Mouse (Mus musculus) liver, embryonic 16.5 days (tissue): ENCODE measurements around the gene Tbc1d22b. TPM values are rescaled to one million over a fixed set of nuclear protein-coding genes. Genes with fewer than 3 reads are reported as not detected.

Source experiments
- ATAC-seq: fragments of 200-750 bp; cut with Nextera tagmentation; 2 replicates; pipeline ENCODE4 v1.8.0; 2017; ENCODE audit warnings: low read depth, mild to moderate bottlenecking, moderate number of reproducible peaks, moderate library complexity
- H3K27ac ChIP-seq: fragments of 300-500 bp; sonication (generic); 2 replicates; pipeline ENCODE4 v1.5.1; 2014; ENCODE audit warnings: mild to moderate bottlenecking, low read length
- H3K27me3 ChIP-seq: fragments of 300-500 bp; sonication (generic); 2 replicates; pipeline ENCODE4 v1.6.1; 2014; ENCODE audit warnings: low read depth, low read length, mixed read lengths; ENCODE audit not compliant: control insufficient read depth, insufficient read depth
- H3K36me3 ChIP-seq: fragments of 300-500 bp; sonication (generic); 2 replicates; pipeline ENCODE4 v1.6.1; 2014; ENCODE audit warnings: mild to moderate bottlenecking; ENCODE audit not compliant: control insufficient read depth, insufficient read depth
- H3K4me1 ChIP-seq: fragments of 300-500 bp; sonication (generic); 2 replicates; pipeline ENCODE4 v1.6.1; 2014; ENCODE audit warnings: low read depth, low read length, mixed read lengths; ENCODE audit not compliant: control insufficient read depth
- H3K4me2 ChIP-seq: fragments of 300-500 bp; sonication (generic); 2 replicates; pipeline ENCODE4 v1.6.1; 2014; ENCODE audit warnings: low read depth, low read length, mixed read lengths
- H3K4me3 ChIP-seq: fragments of 300-500 bp; sonication (generic); 2 replicates; pipeline ENCODE4 v1.5.1; 2014; ENCODE audit warnings: low read depth, mild to moderate bottlenecking, low read length
- H3K9ac ChIP-seq: fragments of 300-500 bp; sonication (generic); 2 replicates; pipeline ENCODE4 v1.6.1; 2014; ENCODE audit warnings: low read depth, low read length
- H3K9me3 ChIP-seq: fragments of 300-500 bp; sonication (generic); replicated peaks from 2 replicates; pipeline ENCODE4 v1.6.1; 2016; ENCODE audit warnings: low read length; ENCODE audit not compliant: control insufficient read depth
- WGBS: fragments of 180-500 bp; shearing (Covaris S2); extraction: QIAGEN DNeasy Blood & Tissue Kit; methylation state at CpG from one replicate; pipeline ENCODE4 v1.1.7; 2014; ENCODE audit not compliant: insufficient replicate concordance; 5-methylcytosine and 5-hydroxymethylcytosine counted together
- polyA plus RNA-seq: library from polyadenylated mRNA; unstranded; fragments of >200 nt; fragmentation: Nextera tagmentation; extraction: Ambion mirVana; gene quantifications from 2 replicates; pipeline ENCODE4 v1.2.1, GENCODE M21; 2015

Gene Tbc1d22b
- polyA plus RNA-seq, 1 experiment from 2014 or later, result 2.7 TPM

DNA sequence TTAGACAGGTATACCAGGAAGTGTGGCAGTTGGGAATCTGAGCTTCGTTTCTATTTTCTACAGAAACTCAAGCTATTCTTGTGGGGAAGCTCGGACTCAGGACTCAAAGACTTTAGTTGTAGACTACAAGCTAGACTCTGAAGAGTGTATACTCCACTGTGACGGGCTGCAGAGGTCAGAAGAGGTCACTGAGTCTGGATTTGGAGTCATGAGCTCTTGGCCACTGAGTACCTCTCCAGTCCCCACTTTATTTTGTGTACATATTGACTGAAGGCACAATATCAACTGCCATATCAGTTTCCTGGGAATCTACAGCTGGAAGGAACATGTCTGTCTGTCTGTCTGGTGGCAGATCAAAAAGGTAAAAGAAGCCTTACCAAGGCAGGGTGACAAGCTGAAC is 69.6 kb downstream of the Tbc1d22b start:
- Histone ChIP-seq H3K4me3 (no peak overlapping the region), H3K4me1 (peaks cover 17% of the 10 kb centered on the region), H3K9me3 (no peaks in the 10 kb centered on the region), H3K27me3 (no peaks in the 10 kb centered on the region), H3K27ac (no peak overlapping the region), H3K9ac (no peak overlapping the region), H3K4me2 (no peak overlapping the region), H3K36me3 (peaks cover 29% of the 10 kb centered on the region)
- ATAC-seq, result no peak
- 65% methylated on average over 3 of the region's 3 CpGs for WGBS

GRCm38 (mm10) chr17:29623488-29623887 is 73.9 kb downstream of the Tbc1d22b start:
- no peak overlapping the region for H3K4me2 ChIP-seq
- no peak for ATAC-seq

DNA sequence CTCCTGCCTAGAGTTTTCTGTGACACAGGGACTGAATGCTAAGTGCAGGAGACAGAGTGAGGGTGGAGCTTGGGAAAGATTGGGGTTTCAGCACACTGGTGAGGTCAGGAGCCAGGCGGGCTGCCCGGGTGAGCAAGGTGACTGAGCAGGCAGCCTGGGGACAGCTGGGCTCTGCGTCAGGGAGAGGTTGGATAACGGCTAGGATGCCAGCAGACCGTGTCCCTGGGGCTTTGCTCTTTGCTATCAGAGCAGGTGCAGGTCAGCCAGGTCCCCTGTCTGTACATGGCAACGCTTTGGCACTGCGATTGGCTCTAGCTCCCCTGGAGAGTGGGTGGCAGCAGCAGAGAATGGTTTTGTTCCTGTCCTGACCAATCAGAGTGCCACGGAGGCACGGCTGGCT is 77.7 kb downstream of the Tbc1d22b start:
- no peak overlapping the region for H3K27ac ChIP-seq
- no peak for ATAC-seq
- peaks cover 58% of the 10 kb centered on the region for H3K36me3 ChIP-seq
- H3K4me2 ChIP-seq, result no peak overlapping the region
- no peak overlapping the region for H3K9ac ChIP-seq
- peaks cover 17% of the 10 kb centered on the region for H3K4me1 ChIP-seq
- H3K4me3 ChIP-seq, result no peak overlapping the region
- no peaks in the 10 kb centered on the region for H3K9me3 ChIP-seq
- 84% methylated on average over 9 of the region's 9 CpGs for WGBS
- H3K27me3 ChIP-seq, result no peaks in the 10 kb centered on the region

More at GRCm38 (mm10) chr17:29623488-29623887, 73.9 kb downstream of the Tbc1d22b start:
- Histone ChIP-seq H3K4me3 (no peak overlapping the region), H3K27ac (no peak overlapping the region), H3K36me3 (peaks cover 58% of the 10 kb centered on the region), H3K9me3 (no peaks in the 10 kb centered on the region), H3K27me3 (no peaks in the 10 kb centered on the region), H3K9ac (no peak overlapping the region), H3K4me1 (peaks cover 1% of the 10 kb centered on the region; the same call in 1 of the 2 replicates)
- WGBS, result 90% methylated on average over 8 of the region's 8 CpGs

DNA sequence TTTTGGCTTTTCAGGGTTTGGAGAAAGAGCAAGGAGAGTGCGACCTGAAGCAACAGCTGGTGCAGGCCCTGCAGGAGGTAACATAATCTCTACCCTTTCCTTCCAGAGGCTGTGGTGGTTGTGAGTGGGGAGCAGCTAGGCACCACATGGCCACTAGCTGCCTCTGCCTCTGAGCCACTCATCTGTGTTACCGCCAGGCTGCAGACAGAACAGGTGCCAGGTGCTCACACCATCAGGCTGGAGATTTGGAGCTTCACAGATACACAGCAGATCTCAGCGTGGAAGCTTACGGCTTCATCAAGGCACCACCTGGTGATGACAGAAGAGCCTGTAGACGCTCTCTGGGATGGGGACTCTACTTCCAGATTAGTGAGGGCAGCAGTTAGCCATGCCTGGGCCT is 79.4 kb downstream of the Tbc1d22b start:
- Histone ChIP-seq H3K4me3 (no peak overlapping the region), H3K27me3 (no peaks in the 10 kb centered on the region), H3K36me3 (peaks cover 49% of the 10 kb centered on the region), H3K4me2 (no peak overlapping the region), H3K9ac (0 out of 2 replicates have a peak overlapping the region, but pooled peaks have one; percentile 3), H3K4me1 (peaks cover 17% of the 10 kb centered on the region), H3K9me3 (no peaks in the 10 kb centered on the region), H3K27ac (peak overlapping the region; percentile 10; the same call in 1 of the 2 replicates)
- no peak for ATAC-seq
- 86% methylated on average over 5 of the region's 5 CpGs for WGBS

- peak overlapping the region; percentile 40; the same call in 1 of the 2 replicates for H3K4me2 ChIP-seq
- H3K36me3 ChIP-seq, result peaks cover 56% of the 10 kb centered on the region
- 0 out of 2 replicates have a peak overlapping the region, but pooled peaks have one; percentile 32 for H3K9ac ChIP-seq
- H3K27ac ChIP-seq, result peak overlapping the region; percentile 60
- peak; percentile 83 for ATAC-seq
- no peaks in the 10 kb centered on the region for H3K9me3 ChIP-seq
- H3K4me3 ChIP-seq, result no peak overlapping the region
- WGBS, result 25% methylated on average over 5 of the region's 5 CpGs
- H3K27me3 ChIP-seq, result no peaks in the 10 kb centered on the region
- H3K4me1 ChIP-seq, result peaks cover 17% of the 10 kb centered on the region
Observed at GRCm38 (mm10) chr17:29629620-29630019, 80.0 kb downstream of the Tbc1d22b start.

- no peak for ATAC-seq
- Histone ChIP-seq H3K4me1 (peaks cover 25% of the 10 kb centered on the region), H3K9me3 (no peaks in the 10 kb centered on the region), H3K36me3 (peaks cover 54% of the 10 kb centered on the region), H3K27me3 (no peaks in the 10 kb centered on the region), H3K27ac (no peak overlapping the region), H3K9ac (no peak overlapping the region), H3K4me2 (no peak overlapping the region), H3K4me3 (no peak overlapping the region)
- 90% methylated on average over 11 of the region's 11 CpGs for WGBS
Observed at GRCm38 (mm10) chr17:29632312-29632711, 82.7 kb downstream of the Tbc1d22b start.

GRCm38 (mm10) chr17:29635492-29635891 is 85.9 kb downstream of the Tbc1d22b start:
- Histone ChIP-seq H3K4me1 (peaks cover 20% of the 10 kb centered on the region), H3K4me2 (no peak overlapping the region), H3K4me3 (no peak overlapping the region), H3K27ac (no peak overlapping the region), H3K36me3 (peaks cover 47% of the 10 kb centered on the region), H3K27me3 (no peaks in the 10 kb centered on the region), H3K9me3 (no peaks in the 10 kb centered on the region), H3K9ac (no peak overlapping the region)
- WGBS, result 89% methylated on average over 8 of the region's 8 CpGs
- ATAC-seq, result no peak

DNA sequence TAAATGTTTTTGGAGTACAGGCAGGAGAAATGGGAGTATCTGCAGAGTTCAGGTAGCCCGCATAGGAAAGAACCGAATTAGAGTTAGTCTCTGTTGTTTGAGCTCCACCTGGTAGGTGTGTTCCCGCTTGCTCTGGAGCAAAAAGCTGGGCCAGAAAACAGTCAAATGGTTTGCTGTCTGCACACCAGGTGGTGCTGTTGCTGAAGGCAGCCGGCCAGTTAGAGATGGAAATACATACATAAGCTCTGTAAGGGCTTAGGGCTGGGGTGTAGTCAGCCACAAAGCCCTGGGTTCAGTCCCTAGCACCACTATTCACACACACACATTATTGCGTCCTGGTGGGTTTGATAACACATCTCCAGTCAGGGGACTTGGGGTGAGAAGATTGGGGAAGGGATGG is 86.5 kb downstream of the Tbc1d22b start:
- 60% methylated on average over 5 of the region's 5 CpGs for WGBS
- ATAC-seq, result no peak
- no peaks in the 10 kb centered on the region for H3K9me3 ChIP-seq
- no peak overlapping the region for H3K4me2 ChIP-seq
- H3K4me3 ChIP-seq, result no peak overlapping the region
- no peak overlapping the region for H3K27ac ChIP-seq
- peaks cover 52% of the 10 kb centered on the region for H3K36me3 ChIP-seq
- no peaks in the 10 kb centered on the region for H3K27me3 ChIP-seq
- no peak overlapping the region for H3K9ac ChIP-seq
- H3K4me1 ChIP-seq, result peaks cover 20% of the 10 kb centered on the region

DNA sequence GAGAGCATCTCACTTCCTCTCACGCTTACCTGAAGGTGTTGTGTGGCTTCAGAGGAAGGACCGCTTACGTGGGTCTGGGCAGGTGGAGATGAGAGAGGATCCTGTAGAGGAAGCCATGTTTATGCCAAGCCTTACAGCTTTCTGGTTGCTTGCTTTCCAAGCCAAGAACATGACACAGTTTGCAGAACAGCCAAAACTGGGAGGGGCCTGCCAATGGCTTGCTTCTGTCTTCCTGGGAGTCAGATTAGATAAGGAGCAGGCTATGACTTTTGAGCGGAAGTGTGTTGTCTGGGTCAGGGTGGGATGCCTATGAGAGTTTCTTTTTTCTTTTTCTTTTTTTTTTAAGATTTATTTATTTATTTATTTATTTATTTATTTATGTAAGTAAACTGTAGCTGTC is 87.8 kb downstream of the Tbc1d22b start:
- H3K9ac ChIP-seq, result no peak overlapping the region
- H3K4me1 ChIP-seq, result peaks cover 20% of the 10 kb centered on the region
- no peak overlapping the region for H3K4me2 ChIP-seq
- no peak overlapping the region for H3K27ac ChIP-seq
- peak; percentile 75 for ATAC-seq
- no peak overlapping the region for H3K4me3 ChIP-seq
- no peaks in the 10 kb centered on the region for H3K9me3 ChIP-seq
- no peaks in the 10 kb centered on the region for H3K27me3 ChIP-seq
- 63% methylated on average over 4 of the region's 4 CpGs for WGBS
- H3K36me3 ChIP-seq, result peaks cover 50% of the 10 kb centered on the region
